Mouse (Mus musculus): ENCODE data around the gene Gle1. TPM values are rescaled to one million over a fixed set of nuclear protein-coding genes. Genes with fewer than 3 reads are reported as not detected.
"Not testable (repeated sequence)": the region's sequence is repeated elsewhere in the genome, so short reads cannot be mapped to it uniquely, and the experiment has no call there.

Gene Gle1
- polyA plus RNA-seq (2015; fragmentation: Nextera tagmentation; extraction: Ambion mirVana): 31.2 and 37.5 TPM in 2 replicates

- DNase-seq (ENCODE audit: low spot score): peak; percentile 97
- Histone ChIP-seq H3K9ac (ENCODE audit: low read depth, low read length) (peak within 1 kb of the TSS; percentile 56), H3K9me3 (replicated peaks; ENCODE audit: low read length) (no peaks in the 10 kb centered on the region), H3K36me3 (ENCODE audit: insufficient read depth, low read length) (peaks cover 22% of the 10 kb centered on the region; the same call in 1 of the 2 replicates), H3K4me2 (ENCODE audit: low read length) (peak within 1 kb of the TSS; percentile 66), H3K4me1 (replicated peaks; ENCODE audit: insufficient read depth, low read length) (no peaks in the 10 kb centered on the region; the same call in 1 of the 2 replicates), H3K27ac (peak within 1 kb of the TSS; percentile 38; the same call in 1 of the 2 replicates), H3K27me3 (ENCODE audit: insufficient read depth, low read length) (no peaks in the 10 kb centered on the region), H3K4me3 (replicated peaks; ENCODE audit: low read depth, low read length) (peak within 1 kb of the TSS; percentile 74)
- peak; percentile 77 for TF ChIP-seq CTCF (IDR thresholded peaks at IDR 0.05; ENCODE audit: low read depth)
- ATAC-seq (replicated peaks; ENCODE audit: low FRiP score, low read depth): peak; percentile 94
- WGBS: 3% methylated on average over 44 of the region's 44 CpGs
Observed at GRCm38 (mm10) chr2:29934906-29935599, at the start of gene Gle1. TSS of gene Gle1 (plus strand) at chr2:29935426.

GRCm38 (mm10) chr2:29886659-29887292 is 48.5 kb upstream of the Gle1 start:
- H3K9ac ChIP-seq (ENCODE audit: low read depth, low read length); H3K4me2 ChIP-seq (ENCODE audit: low read length); H3K4me3 ChIP-seq (replicated peaks; ENCODE audit: low read depth, low read length); H3K4me1 ChIP-seq (replicated peaks; ENCODE audit: insufficient read depth, low read length); ATAC-seq (replicated peaks; ENCODE audit: low FRiP score, low read depth); H3K9me3 ChIP-seq (replicated peaks; ENCODE audit: low read length); H3K27me3 ChIP-seq (ENCODE audit: insufficient read depth, low read length); H3K36me3 ChIP-seq (ENCODE audit: insufficient read depth, low read length); DNase-seq (ENCODE audit: low spot score); H3K27ac ChIP-seq: not testable (repeated sequence)
- WGBS: 84% methylated on average over 9 of the region's 9 CpGs

DNA sequence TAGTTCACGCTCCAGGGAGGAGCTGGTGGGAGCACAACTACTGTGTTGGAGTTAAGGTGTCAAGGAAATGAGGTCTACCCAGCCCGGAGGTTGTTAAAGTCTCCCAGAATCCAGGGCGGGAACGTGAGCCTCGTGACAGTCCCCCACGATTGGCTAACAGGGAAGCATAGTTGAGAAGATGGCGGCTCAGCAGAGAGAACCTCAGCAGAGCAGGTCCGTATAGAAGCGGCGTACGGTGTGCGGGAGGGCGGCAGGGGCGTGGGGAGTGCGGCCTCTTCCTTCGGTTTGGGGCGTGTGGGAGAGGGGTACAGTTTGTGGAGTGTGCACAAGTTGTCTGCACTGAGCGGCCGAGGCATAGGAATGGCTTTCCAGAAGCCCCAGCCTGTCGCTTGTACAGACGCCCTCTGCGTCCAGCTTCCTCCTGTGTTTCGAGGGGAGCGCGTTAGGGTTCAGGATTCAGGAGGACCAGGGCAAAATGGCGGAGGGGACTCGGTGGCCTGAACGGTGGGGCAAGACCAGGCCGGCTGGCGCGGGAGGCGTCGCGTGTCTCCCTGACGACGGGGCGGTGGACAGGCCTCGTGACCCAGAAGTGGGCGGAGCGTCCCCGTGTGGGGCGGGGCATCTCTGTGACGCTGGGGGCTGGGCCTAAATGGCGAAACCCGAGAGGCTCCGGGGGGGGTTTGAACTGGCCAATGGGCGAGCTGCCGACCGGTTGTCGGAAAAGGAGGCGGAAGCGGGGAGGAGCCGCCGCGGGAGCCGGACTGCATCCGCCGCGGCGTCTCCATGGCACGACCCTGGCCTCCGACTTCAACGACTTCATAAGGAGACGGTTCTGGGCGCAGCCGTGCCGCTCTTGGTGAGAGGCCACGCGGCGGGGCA is 45.9 kb upstream of the Gle1 start, which contains the start of gene Odf2:
TSS of gene Odf2 (plus strand) at position 156 of the 879 bp plus-strand sequence.
- no peak for TF ChIP-seq CTCF (IDR thresholded peaks at IDR 0.05; ENCODE audit: low read depth)
- H3K27ac ChIP-seq: peak within 1 kb of the TSS; percentile 87
- peak within 1 kb of the TSS; percentile 88 for H3K4me2 ChIP-seq (ENCODE audit: low read length)
- peaks cover 6% of the 10 kb centered on the region for H3K4me1 ChIP-seq (replicated peaks; ENCODE audit: insufficient read depth, low read length)
- no peaks in the 10 kb centered on the region for H3K27me3 ChIP-seq (ENCODE audit: insufficient read depth, low read length)
- peak; percentile 91 for ATAC-seq (replicated peaks; ENCODE audit: low FRiP score, low read depth)
- no peaks in the 10 kb centered on the region for H3K9me3 ChIP-seq (replicated peaks; ENCODE audit: low read length)
- peak within 1 kb of the TSS; percentile 86 for H3K4me3 ChIP-seq (replicated peaks; ENCODE audit: low read depth, low read length)
- H3K9ac ChIP-seq (ENCODE audit: low read depth, low read length): peak within 1 kb of the TSS; percentile 90
- under 1% methylated on average over 66 of the region's 70 CpGs for WGBS
- peak; percentile 98 for DNase-seq (ENCODE audit: low spot score)
- H3K36me3 ChIP-seq (ENCODE audit: insufficient read depth, low read length): peaks cover 16% of the 10 kb centered on the region

GRCm38 (mm10) chr2:29889991-29890833 is 45.0 kb upstream of the Gle1 start:
- H3K27ac ChIP-seq: peak overlapping the region; percentile 87
- H3K4me3 ChIP-seq (replicated peaks; ENCODE audit: low read depth, low read length): peak overlapping the region; percentile 86
- peak overlapping the region; percentile 90 for H3K9ac ChIP-seq (ENCODE audit: low read depth, low read length)
- no peaks in the 10 kb centered on the region for H3K27me3 ChIP-seq (ENCODE audit: insufficient read depth, low read length)
- under 1% methylated on average over 52 of the region's 61 CpGs for WGBS
- no peaks in the 10 kb centered on the region for H3K9me3 ChIP-seq (replicated peaks; ENCODE audit: low read length)
- peak; percentile 60 for TF ChIP-seq CTCF (IDR thresholded peaks at IDR 0.05; ENCODE audit: low read depth)
- ATAC-seq (replicated peaks; ENCODE audit: low FRiP score, low read depth): peak; percentile 86
- peaks cover 25% of the 10 kb centered on the region for H3K36me3 ChIP-seq (ENCODE audit: insufficient read depth, low read length)
- peak overlapping the region; percentile 88 for H3K4me2 ChIP-seq (ENCODE audit: low read length)
- peaks cover 6% of the 10 kb centered on the region for H3K4me1 ChIP-seq (replicated peaks; ENCODE audit: insufficient read depth, low read length)
- peak; percentile 95 for DNase-seq (ENCODE audit: low spot score)

GRCm38 (mm10) chr2:29891773-29892172 is 43.5 kb upstream of the Gle1 start:
- Histone ChIP-seq H3K27me3 (ENCODE audit: insufficient read depth, low read length) (no peaks in the 10 kb centered on the region), H3K4me2 (ENCODE audit: low read length) (no peak overlapping the region), H3K27ac (no peak overlapping the region), H3K36me3 (ENCODE audit: insufficient read depth, low read length) (peaks cover 35% of the 10 kb centered on the region), H3K4me1 (replicated peaks; ENCODE audit: insufficient read depth, low read length) (peaks cover 6% of the 10 kb centered on the region), H3K4me3 (replicated peaks; ENCODE audit: low read depth, low read length) (no peak overlapping the region), H3K9me3 (replicated peaks; ENCODE audit: low read length) (no peaks in the 10 kb centered on the region), H3K9ac (ENCODE audit: low read depth, low read length) (no peak overlapping the region)
- DNase-seq (ENCODE audit: low spot score): no peak
- no peak for ATAC-seq (replicated peaks; ENCODE audit: low FRiP score, low read depth)
- 94% methylated on average over 6 of the region's 6 CpGs for WGBS
- TF ChIP-seq CTCF (IDR thresholded peaks at IDR 0.05; ENCODE audit: low read depth): no peak
